Mouse (Mus musculus): ENCODE results near the gene Car2. TPM values are rescaled to one million over a fixed set of nuclear protein-coding genes. Genes with fewer than 3 reads are reported as not detected.

The Car2 gene
- total RNA-seq, 2 experiments from 2014 or later, result 152 to 187 TPM

- DNase-seq (ENCODE audit: low spot score in 2 of 2), result no peak
Observed at GRCm38 (mm10) chr3:14917261-14917660, 31.2 kb downstream of the Car2 start.

- DNase-seq (ENCODE audit: low spot score in 2 of 2), result no peak
Observed at GRCm38 (mm10) chr3:14944706-14945105, 58.6 kb downstream of the Car2 start.

- no peak for DNase-seq (ENCODE audit: low spot score in 2 of 2)
Observed at GRCm38 (mm10) chr3:14945627-14946026, 59.6 kb downstream of the Car2 start.

GRCm38 (mm10) chr3:14948067-14948800, 62.2 kb downstream of the Car2 start:
- DNase-seq (ENCODE audit: low spot score in 2 of 2), result peak in 1 of 2 experiments; percentile 74

GRCm38 (mm10) chr3:14950031-14950430, 64.0 kb downstream of the Car2 start:
- DNase-seq (ENCODE audit: low spot score in 2 of 2), result peak in 1 of 2 experiments; percentile 17

Other genes with a start within 250 kb of the Car2 start
- 1 to 10 TPM in 1 of 2 experiments, under 1 TPM in 1; 0.67 to 1.0 TPM for gene Car13, start 244.5 kb upstream of the Car2 start, total RNA-seq (2021)
- not detected for gene Car1, start 77.9 kb upstream of the Car2 start, total RNA-seq (2021)
- under 1 TPM; 0.62 to 0.71 TPM for gene Car3, start 22.8 kb upstream of the Car2 start, total RNA-seq (2021)

All from layer of hippocampus, adult 18-20 months (tissue).